Mouse (Mus musculus): ENCODE measurements around the gene Gjb5. TPM values are rescaled to one million over a fixed set of nuclear protein-coding genes. Genes with fewer than 3 reads are reported as not detected.

The Gjb5 gene
- total RNA-seq, 2 experiments from 2014 or later = 0.40 to 0.49 TPM

- no peak for DNase-seq
Measured at GRCm38 (mm10) chr4:127349560-127350300, 8.3 kb downstream of the Gjb5 start.

GRCm38 (mm10) chr4:127345000-127345399, 13.0 kb downstream of the Gjb5 start:
- DNase-seq = no peak

GRCm38 (mm10) chr4:127341372-127341771, 16.6 kb downstream of the Gjb5 start:
- no peak for DNase-seq

GRCm38 (mm10) chr4:127337668-127338067, 20.3 kb downstream of the Gjb5 start:
- DNase-seq = no peak

- DNase-seq = no peak
Measured at GRCm38 (mm10) chr4:127334870-127335504, 23.0 kb downstream of the Gjb5 start.

GRCm38 (mm10) chr4:127331171-127331570, 26.8 kb downstream of the Gjb5 start:
- DNase-seq = no peak

- no peak for DNase-seq
Measured at GRCm38 (mm10) chr4:127330181-127331100, 27.5 kb downstream of the Gjb5 start, which contains the start of gene Gjb3. Gene Gjb3, minus strand, starts transcription at chr4:127330844.

GRCm38 (mm10) chr4:127329751-127330150, 28.2 kb downstream of the Gjb5 start:
- DNase-seq = no peak

GRCm38 (mm10) chr4:127329046-127329445, 28.9 kb downstream of the Gjb5 start:
- DNase-seq = no peak

- DNase-seq = no peak
Measured at GRCm38 (mm10) chr4:127328378-127328777, 29.6 kb downstream of the Gjb5 start.

- DNase-seq = no peak
Measured at GRCm38 (mm10) chr4:127327749-127328148, 30.2 kb downstream of the Gjb5 start.

- DNase-seq = no peak
Measured at GRCm38 (mm10) chr4:127327258-127327657, 30.7 kb downstream of the Gjb5 start.

- no peak for DNase-seq
Measured at GRCm38 (mm10) chr4:127325276-127325675, 32.7 kb downstream of the Gjb5 start.

- DNase-seq = peak; percentile 57 to 90
Measured at GRCm38 (mm10) chr4:127324759-127325158, 33.2 kb downstream of the Gjb5 start.

GRCm38 (mm10) chr4:127324296-127324695, 33.7 kb downstream of the Gjb5 start:
- no peak for DNase-seq

GRCm38 (mm10) chr4:127323651-127324050, 34.3 kb downstream of the Gjb5 start:
- DNase-seq = no peak

GRCm38 (mm10) chr4:127319613-127320012, 38.4 kb downstream of the Gjb5 start:
- peak; percentile 68 to 89 for DNase-seq

GRCm38 (mm10) chr4:127317143-127317542, 40.8 kb downstream of the Gjb5 start:
- DNase-seq = no peak

GRCm38 (mm10) chr4:127315753-127316152, 42.2 kb downstream of the Gjb5 start:
- peak in 1 of 2 experiments; percentile 68 for DNase-seq

- DNase-seq = no peak
Measured at GRCm38 (mm10) chr4:127314585-127314984, 43.4 kb downstream of the Gjb5 start.

GRCm38 (mm10) chr4:127313861-127314260, 44.1 kb downstream of the Gjb5 start, which contains the start of gene Gja4:
Gene Gja4, minus strand, starts transcription at chr4:127314039.
- DNase-seq = peak; percentile 89 to 90

GRCm38 (mm10) chr4:127312349-127312748, 45.6 kb downstream of the Gjb5 start:
- DNase-seq = no peak

Data from heart, adult 18-20 months (tissue).